ENCODE assay signal across 8 mouse cellular contexts in genomic region chr7:19342481-19343027, GRCm38 (mm10). TPM values are rescaled to one million over a fixed set of nuclear protein-coding genes. Genes with fewer than 3 reads are reported as not detected.
DNase-seq lines count a peak whose midpoint lies in the region; ATAC-seq lines count a peak whose summit lies in the region.

No protein-coding gene starts in this region.

- DNase-seq in adrenal gland, postnatal 14 days: peak; percentile 90
- DNase-seq in embryo, embryonic 9.5 days (ENCODE audit: extremely low spot score): peak; percentile 88
- peak; percentile 73 for DNase-seq in kidney, adult 11 months
- DNase-seq in left cerebral cortex, postnatal 36 days (ENCODE audit: low spot score in 2 of 2): peak; percentile 89 to 91
- DNase-seq in midbrain, embryonic 10.5 days (ENCODE audit: low spot score): peak; percentile 89
- DNase-seq in skeletal muscle tissue, adult 2 months (ENCODE audit: low read depth, low spot score): peak; percentile 77

- H3K9me3 ChIP-seq in midbrain, embryonic 10.5 days (replicated peaks): no peaks in the 10 kb centered on the region

- intact Hi-C loops in left cerebral cortex, postnatal 36 days (cut with DNase I): loop anchor here (1.0 to 5.0 kb wide), 3 partner anchors 41 to 165 kb away; partner anchors contain the start of gene Eml2

- peaks cover 31% of the 10 kb centered on the region for H3K27me3 ChIP-seq in midbrain, embryonic 10.5 days (ENCODE audit: low read depth, poor library complexity, severe bottlenecking)

- peak overlapping the region; percentile 72 for H3K27ac ChIP-seq in midbrain, embryonic 10.5 days (replicated peaks)

- H3K36me3 ChIP-seq in midbrain, embryonic 10.5 days: peaks cover under 1% of the 10 kb centered on the region; the same call in 1 of the 2 replicates

- under 1% methylated on average over 27 of the region's 27 CpGs for WGBS in midbrain, embryonic 10.5 days

- ATAC-seq in granulocyte monocyte progenitor cell, adult 5-6 weeks (replicated peaks; ENCODE audit: poor library complexity, severe bottlenecking): peak; percentile 27; the same call in 1 of the 2 replicates
- no peak; the same call in 1 of the 2 replicates for ATAC-seq in erythroid progenitor cell, adult 5-6 weeks (replicated peaks; ENCODE audit: low FRiP score, poor library complexity, severe bottlenecking)

- peaks cover 43% of the 10 kb centered on the region for H3K4me1 ChIP-seq in midbrain, embryonic 10.5 days

- H3K4me3 ChIP-seq in midbrain, embryonic 10.5 days: peak overlapping the region; percentile 62

RNA-seq across cellular contexts. Expression of gene Ercc1, which starts 2.0 kb away (rescaled TPM):
- total RNA-seq in adrenal gland, postnatal 14 days (2021): 37.1 and 46.7 TPM in 2 replicates
- total RNA-seq in granulocyte monocyte progenitor cell, adult 5-6 weeks (2014; fragmentation: Nextera tagmentation): 12.4 and 42.8 TPM in 2 replicates
- total RNA-seq in granulocyte monocyte progenitor cell, adult 5-6 weeks (2017): 29.4 and 34.9 TPM in 2 replicates
- total RNA-seq in left cerebral cortex, postnatal 36 days (2021): 10 to 100 TPM; 35.6 to 41.8 TPM
- polyA plus RNA-seq in midbrain, embryonic 10.5 days (2016; fragmentation: Nextera tagmentation; extraction: Ambion mirVana): 117 and 118 TPM in 2 replicates
- 3.6 and 12.6 TPM in 2 replicates for total RNA-seq in erythroid progenitor cell, adult 5-6 weeks (2015; ENCODE audit: low replicate concordance)
- total RNA-seq in erythroid progenitor cell, adult 5-6 weeks (2017; ENCODE audit: low replicate concordance): 1.2 and 1.8 TPM in 2 replicates

RNA-seq across cellular contexts. Expression of gene Cd3eap, which starts 16.7 kb away (rescaled TPM):
- 12.2 and 14.5 TPM in 2 replicates for total RNA-seq in adrenal gland, postnatal 14 days (2021)
- 20.3 and 26.1 TPM in 2 replicates for total RNA-seq in granulocyte monocyte progenitor cell, adult 5-6 weeks (2014; fragmentation: Nextera tagmentation)
- 23.2 and 39.9 TPM in 2 replicates for total RNA-seq in granulocyte monocyte progenitor cell, adult 5-6 weeks (2017)
- total RNA-seq in left cerebral cortex, postnatal 36 days (2021): 10 to 100 TPM; 17.3 to 17.6 TPM
- 23.2 and 24.7 TPM in 2 replicates for polyA plus RNA-seq in midbrain, embryonic 10.5 days (2016; fragmentation: Nextera tagmentation; extraction: Ambion mirVana)
- total RNA-seq in erythroid progenitor cell, adult 5-6 weeks (2015; ENCODE audit: low replicate concordance): 2.1 and 3.6 TPM in 2 replicates
- 0.45 and 4.0 TPM in 2 replicates for total RNA-seq in erythroid progenitor cell, adult 5-6 weeks (2017; ENCODE audit: low replicate concordance)

RNA-seq across cellular contexts. Expression of gene Ppp1r13l, which starts 17.0 kb away (rescaled TPM):
- 7.3 and 8.3 TPM in 2 replicates for total RNA-seq in adrenal gland, postnatal 14 days (2021)
- total RNA-seq in granulocyte monocyte progenitor cell, adult 5-6 weeks (2014; fragmentation: Nextera tagmentation): 1.8 and 1.9 TPM in 2 replicates
- 0.26 and 0.57 TPM in 2 replicates for total RNA-seq in granulocyte monocyte progenitor cell, adult 5-6 weeks (2017)
- 1 to 10 TPM; 5.1 to 7.9 TPM for total RNA-seq in left cerebral cortex, postnatal 36 days (2021)
- 4.9 and 6.0 TPM in 2 replicates for polyA plus RNA-seq in midbrain, embryonic 10.5 days (2016; fragmentation: Nextera tagmentation; extraction: Ambion mirVana)
- not detected in 2 replicates for total RNA-seq in erythroid progenitor cell, adult 5-6 weeks (2015; ENCODE audit: low replicate concordance)
- 0.64 and 1.7 TPM in 2 replicates for total RNA-seq in erythroid progenitor cell, adult 5-6 weeks (2017; ENCODE audit: low replicate concordance)

RNA-seq across cellular contexts. Expression of gene Fosb, which starts 32.7 kb away (rescaled TPM):
- 2.1 and 22.4 TPM in 2 replicates for total RNA-seq in adrenal gland, postnatal 14 days (2021)
- total RNA-seq in granulocyte monocyte progenitor cell, adult 5-6 weeks (2014; fragmentation: Nextera tagmentation): 8.1 and 13.7 TPM in 2 replicates
- 19.3 and 24.4 TPM in 2 replicates for total RNA-seq in granulocyte monocyte progenitor cell, adult 5-6 weeks (2017)
- total RNA-seq in left cerebral cortex, postnatal 36 days (2021): 10 to 100 TPM; 20.6 to 22.5 TPM
- polyA plus RNA-seq in midbrain, embryonic 10.5 days (2016; fragmentation: Nextera tagmentation; extraction: Ambion mirVana): 0.02 TPM in 1 of 2 replicates, not detected in the other
- total RNA-seq in erythroid progenitor cell, adult 5-6 weeks (2015; ENCODE audit: low replicate concordance): 6.3 and 7.9 TPM in 2 replicates
- 1.3 and 3.3 TPM in 2 replicates for total RNA-seq in erythroid progenitor cell, adult 5-6 weeks (2017; ENCODE audit: low replicate concordance)

RNA-seq across cellular contexts. Expression of gene Ercc2, which starts 39.3 kb away (rescaled TPM):
- 28.2 and 30.2 TPM in 2 replicates for total RNA-seq in adrenal gland, postnatal 14 days (2021)
- total RNA-seq in granulocyte monocyte progenitor cell, adult 5-6 weeks (2014; fragmentation: Nextera tagmentation): 10.7 and 26.9 TPM in 2 replicates
- 29.8 and 31.9 TPM in 2 replicates for total RNA-seq in granulocyte monocyte progenitor cell, adult 5-6 weeks (2017)
- total RNA-seq in left cerebral cortex, postnatal 36 days (2021): 10 to 100 TPM; 26.1 to 40.0 TPM
- polyA plus RNA-seq in midbrain, embryonic 10.5 days (2016; fragmentation: Nextera tagmentation; extraction: Ambion mirVana): 27.7 and 31.8 TPM in 2 replicates
- 1.7 and 1.8 TPM in 2 replicates for total RNA-seq in erythroid progenitor cell, adult 5-6 weeks (2015; ENCODE audit: low replicate concordance)
- total RNA-seq in erythroid progenitor cell, adult 5-6 weeks (2017; ENCODE audit: low replicate concordance): 5.3 and 11.3 TPM in 2 replicates
